Mouse (Mus musculus): ENCODE data around the gene Gls2. TPM values are rescaled to one million over a fixed set of nuclear protein-coding genes. Genes with fewer than 3 reads are reported as not detected.

Gene Gls2
- polyA plus RNA-seq, 1 experiment from 2014 or later, result 1.2 TPM

DNA sequence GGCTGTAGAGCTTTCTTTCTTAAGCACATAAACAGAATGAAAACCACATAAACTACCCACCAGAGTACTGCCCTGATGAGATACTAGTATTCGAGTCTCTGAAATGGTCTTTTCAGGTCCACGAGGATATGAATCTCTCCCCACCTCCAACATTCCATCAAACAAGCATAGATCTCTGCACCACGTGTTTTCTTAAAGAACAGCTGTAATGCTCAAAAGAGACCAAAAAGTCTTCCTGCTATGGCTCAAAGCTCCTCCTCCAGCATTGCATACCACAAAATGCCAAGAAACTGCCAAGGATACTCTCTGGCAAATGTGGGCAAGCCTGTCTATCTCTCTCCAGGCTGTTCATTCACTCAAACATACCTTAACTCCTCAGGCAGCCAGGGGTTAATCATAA is 19.0 kb upstream of the Gls2 start:
- WGBS, result 32% methylated on average over 3 of the region's 3 CpGs
- Histone ChIP-seq H3K9ac (ENCODE audit: low read length) (no peak overlapping the region), H3K9me3 (ENCODE audit: control insufficient read depth, low read length) (no peaks in the 10 kb centered on the region), H3K36me3 (ENCODE audit: control insufficient read depth, insufficient read depth, low read length) (no peaks in the 10 kb centered on the region), H3K27me3 (ENCODE audit: control insufficient read depth, insufficient read depth, low read length) (no peaks in the 10 kb centered on the region), H3K27ac (ENCODE audit: low read depth, low read length) (no peak overlapping the region), H3K4me2 (ENCODE audit: low read depth) (peak overlapping the region; percentile 64), H3K4me1 (ENCODE audit: control insufficient read depth, insufficient read depth, low read length) (peaks cover 12% of the 10 kb centered on the region), H3K4me3 (ENCODE audit: low read depth, low read length) (peak overlapping the region; percentile 52)
- DNase-seq (ENCODE audit: low spot score) (no peak), ATAC-seq (ENCODE audit: insufficient read depth, low FRiP score, low TSS enrichment) (no peak)

- peaks cover 12% of the 10 kb centered on the region for H3K4me1 ChIP-seq (ENCODE audit: control insufficient read depth, insufficient read depth, low read length)
- no peaks in the 10 kb centered on the region for H3K9me3 ChIP-seq (ENCODE audit: control insufficient read depth, low read length)
- H3K4me2 ChIP-seq (ENCODE audit: low read depth), result peak overlapping the region; percentile 64
- H3K4me3 ChIP-seq (ENCODE audit: low read depth, low read length), result peak overlapping the region; percentile 52
- H3K27me3 ChIP-seq (ENCODE audit: control insufficient read depth, insufficient read depth, low read length), result no peaks in the 10 kb centered on the region
- WGBS, result under 1% methylated on average over 17 of the region's 17 CpGs
- peak overlapping the region; percentile 7; the same call in 1 of the 2 replicates for H3K27ac ChIP-seq (ENCODE audit: low read depth, low read length)
- ATAC-seq (ENCODE audit: insufficient read depth, low FRiP score, low TSS enrichment), result peak; percentile 71
- DNase-seq (ENCODE audit: low spot score), result peak; percentile 81
- peak overlapping the region; percentile 61 for H3K9ac ChIP-seq (ENCODE audit: low read length)
- H3K36me3 ChIP-seq (ENCODE audit: control insufficient read depth, insufficient read depth, low read length), result no peaks in the 10 kb centered on the region
These were observed 18.1 kb upstream of the Gls2 start for GRCm38 (mm10) chr10:128175996-128176755.

DNA sequence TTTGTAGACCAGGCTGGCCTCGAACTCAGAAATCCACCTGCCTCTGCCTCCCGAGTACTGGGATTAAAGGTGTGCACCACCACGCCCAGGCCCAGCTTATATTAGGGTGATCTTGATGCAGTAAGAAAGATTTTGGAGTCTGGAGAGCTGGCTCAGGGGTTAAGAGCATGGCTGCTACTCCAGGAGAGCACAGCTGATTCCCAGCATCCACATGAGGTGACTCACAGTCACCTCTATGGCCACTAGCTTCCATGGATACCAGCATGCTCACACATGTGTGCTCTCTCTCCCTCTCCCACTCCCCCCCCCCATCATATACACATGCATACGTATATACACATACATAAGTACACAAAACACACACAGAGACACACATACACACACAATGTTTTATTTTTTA is 16.9 kb upstream of the Gls2 start:
- no peak overlapping the region for H3K4me2 ChIP-seq (ENCODE audit: low read depth)
- WGBS, result 86% methylated on average over 4 of the region's 4 CpGs
- H3K4me1 ChIP-seq (ENCODE audit: control insufficient read depth, insufficient read depth, low read length), result peaks cover 12% of the 10 kb centered on the region
- H3K27me3 ChIP-seq (ENCODE audit: control insufficient read depth, insufficient read depth, low read length), result no peaks in the 10 kb centered on the region
- ATAC-seq (ENCODE audit: insufficient read depth, low FRiP score, low TSS enrichment) (no peak), DNase-seq (ENCODE audit: low spot score) (no peak)
- H3K9ac ChIP-seq (ENCODE audit: low read length), result no peak overlapping the region
- H3K27ac ChIP-seq (ENCODE audit: low read depth, low read length), result no peak overlapping the region
- H3K9me3 ChIP-seq (ENCODE audit: control insufficient read depth, low read length), result no peaks in the 10 kb centered on the region
- H3K4me3 ChIP-seq (ENCODE audit: low read depth, low read length), result no peak overlapping the region
- no peaks in the 10 kb centered on the region for H3K36me3 ChIP-seq (ENCODE audit: control insufficient read depth, insufficient read depth, low read length)

DNA sequence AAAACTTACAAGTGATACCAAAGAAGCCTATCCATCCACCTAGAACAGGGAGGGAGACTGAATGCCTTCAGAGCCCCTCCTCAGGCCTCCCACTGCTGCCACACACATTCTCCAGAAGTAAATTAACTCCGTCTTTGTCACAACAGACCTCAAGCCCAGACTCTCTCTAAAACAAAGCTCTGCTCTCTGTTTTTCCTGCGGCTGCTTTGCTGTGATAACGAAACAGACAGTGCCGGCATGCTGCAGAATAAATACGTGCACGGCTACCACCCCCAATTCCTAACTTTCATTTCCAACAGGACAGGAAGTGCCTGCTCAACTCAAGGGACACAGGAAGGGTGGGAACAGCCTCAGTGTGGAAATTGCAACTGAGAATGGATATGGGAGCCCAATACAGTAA is 14.3 kb upstream of the Gls2 start, which contains the start of gene Rbms2:
Rbms2 (minus strand) TSS at position 309 of the 400 bp plus-strand sequence.
- H3K27ac ChIP-seq (ENCODE audit: low read depth, low read length), result no peak within 1 kb of the TSS
- H3K9me3 ChIP-seq (ENCODE audit: control insufficient read depth, low read length), result no peaks in the 10 kb centered on the region
- H3K4me3 ChIP-seq (ENCODE audit: low read depth, low read length), result no peak within 1 kb of the TSS
- WGBS, result 4% methylated on average over 6 of the region's 6 CpGs
- DNase-seq (ENCODE audit: low spot score) (peak; percentile 25), ATAC-seq (ENCODE audit: insufficient read depth, low FRiP score, low TSS enrichment) (no peak)
- H3K9ac ChIP-seq (ENCODE audit: low read length), result 0 out of 2 replicates have a peak within 1 kb of the TSS, but pooled peaks have one; percentile 14
- no peaks in the 10 kb centered on the region for H3K36me3 ChIP-seq (ENCODE audit: control insufficient read depth, insufficient read depth, low read length)
- peak within 1 kb of the TSS; percentile 17 for H3K4me2 ChIP-seq (ENCODE audit: low read depth)
- peaks cover 9% of the 10 kb centered on the region for H3K4me1 ChIP-seq (ENCODE audit: control insufficient read depth, insufficient read depth, low read length)
- no peaks in the 10 kb centered on the region for H3K27me3 ChIP-seq (ENCODE audit: control insufficient read depth, insufficient read depth, low read length)

DNA sequence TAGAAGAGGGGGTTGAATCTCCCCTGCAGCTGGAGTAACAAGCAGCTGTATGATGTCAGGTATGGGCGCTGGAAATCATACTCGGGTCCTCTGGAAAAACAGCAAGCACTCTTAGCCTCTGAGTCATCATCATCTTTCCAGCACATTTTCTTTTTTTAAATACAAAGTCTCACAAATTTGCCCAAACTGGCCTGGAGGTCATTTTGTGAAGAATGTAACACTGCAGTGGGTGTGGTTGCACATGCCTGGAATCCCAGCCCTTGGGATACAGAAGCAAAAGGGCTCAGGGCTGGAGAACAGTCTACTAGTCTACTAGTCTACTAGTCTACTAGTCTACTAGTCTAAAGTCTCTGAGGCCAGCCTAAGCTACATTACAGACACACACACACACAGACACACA is 10.0 kb upstream of the Gls2 start:
- Histone ChIP-seq H3K27ac (ENCODE audit: low read depth, low read length) (no peak overlapping the region), H3K9ac (ENCODE audit: low read length) (no peak overlapping the region), H3K27me3 (ENCODE audit: control insufficient read depth, insufficient read depth, low read length) (no peaks in the 10 kb centered on the region), H3K36me3 (ENCODE audit: control insufficient read depth, insufficient read depth, low read length) (no peaks in the 10 kb centered on the region), H3K4me1 (ENCODE audit: control insufficient read depth, insufficient read depth, low read length) (peaks cover 6% of the 10 kb centered on the region), H3K9me3 (ENCODE audit: control insufficient read depth, low read length) (no peaks in the 10 kb centered on the region), H3K4me3 (ENCODE audit: low read depth, low read length) (no peak overlapping the region), H3K4me2 (ENCODE audit: low read depth) (no peak overlapping the region)
- WGBS, result 94% methylated on average over 2 of the region's 2 CpGs
- DNase-seq (ENCODE audit: low spot score), result no peak
- no peak for ATAC-seq (ENCODE audit: insufficient read depth, low FRiP score, low TSS enrichment)

GRCm38 (mm10) chr10:128185277-128185940 is 8.8 kb upstream of the Gls2 start:
- Histone ChIP-seq H3K27ac (ENCODE audit: low read depth, low read length) (no peak overlapping the region), H3K9me3 (ENCODE audit: control insufficient read depth, low read length) (no peaks in the 10 kb centered on the region)
- no peak for ATAC-seq (ENCODE audit: insufficient read depth, low FRiP score, low TSS enrichment)

DNA sequence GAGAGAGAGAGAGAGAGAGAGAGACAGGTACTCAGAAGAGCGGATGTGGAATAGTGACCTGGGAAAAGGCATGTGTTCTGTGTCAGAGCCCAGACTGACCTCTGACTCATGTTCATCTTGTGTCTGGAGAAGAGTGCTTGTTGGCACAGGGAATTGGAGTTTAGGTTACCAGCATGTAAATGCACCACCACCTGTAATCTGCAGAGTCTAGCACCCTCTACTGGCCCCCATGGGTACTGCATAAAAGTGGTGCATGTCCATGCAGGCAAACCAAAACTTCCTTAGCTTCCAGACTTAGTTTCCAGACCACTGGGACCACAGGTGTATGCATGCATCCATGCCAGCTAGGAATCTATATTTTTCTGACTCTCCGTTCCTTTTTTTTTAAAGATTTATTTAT is 8.3 kb upstream of the Gls2 start:
- H3K4me3 ChIP-seq (ENCODE audit: low read depth, low read length), result no peak overlapping the region
- 45% methylated on average over 2 of the region's 2 CpGs for WGBS
- H3K9ac ChIP-seq (ENCODE audit: low read length), result no peak overlapping the region
- DNase-seq (ENCODE audit: low spot score), result peak; percentile 85
- no peak overlapping the region for H3K4me2 ChIP-seq (ENCODE audit: low read depth)
- no peaks in the 10 kb centered on the region for H3K9me3 ChIP-seq (ENCODE audit: control insufficient read depth, low read length)
- no peak for ATAC-seq (ENCODE audit: insufficient read depth, low FRiP score, low TSS enrichment)
- H3K36me3 ChIP-seq (ENCODE audit: control insufficient read depth, insufficient read depth, low read length), result no peaks in the 10 kb centered on the region
- no peaks in the 10 kb centered on the region for H3K27me3 ChIP-seq (ENCODE audit: control insufficient read depth, insufficient read depth, low read length)
- H3K4me1 ChIP-seq (ENCODE audit: control insufficient read depth, insufficient read depth, low read length), result no peaks in the 10 kb centered on the region
- no peak overlapping the region for H3K27ac ChIP-seq (ENCODE audit: low read depth, low read length)

More at GRCm38 (mm10) chr10:128185277-128185940, 8.8 kb upstream of the Gls2 start:
- no peaks in the 10 kb centered on the region for H3K27me3 ChIP-seq (ENCODE audit: control insufficient read depth, insufficient read depth, low read length)
- H3K4me2 ChIP-seq (ENCODE audit: low read depth), result no peak overlapping the region
- H3K4me1 ChIP-seq (ENCODE audit: control insufficient read depth, insufficient read depth, low read length), result no peaks in the 10 kb centered on the region
- H3K36me3 ChIP-seq (ENCODE audit: control insufficient read depth, insufficient read depth, low read length), result no peaks in the 10 kb centered on the region
- 78% methylated on average over 6 of the region's 6 CpGs for WGBS
- no peak for DNase-seq (ENCODE audit: low spot score)
- H3K9ac ChIP-seq (ENCODE audit: low read length), result no peak overlapping the region
- no peak overlapping the region for H3K4me3 ChIP-seq (ENCODE audit: low read depth, low read length)

DNA sequence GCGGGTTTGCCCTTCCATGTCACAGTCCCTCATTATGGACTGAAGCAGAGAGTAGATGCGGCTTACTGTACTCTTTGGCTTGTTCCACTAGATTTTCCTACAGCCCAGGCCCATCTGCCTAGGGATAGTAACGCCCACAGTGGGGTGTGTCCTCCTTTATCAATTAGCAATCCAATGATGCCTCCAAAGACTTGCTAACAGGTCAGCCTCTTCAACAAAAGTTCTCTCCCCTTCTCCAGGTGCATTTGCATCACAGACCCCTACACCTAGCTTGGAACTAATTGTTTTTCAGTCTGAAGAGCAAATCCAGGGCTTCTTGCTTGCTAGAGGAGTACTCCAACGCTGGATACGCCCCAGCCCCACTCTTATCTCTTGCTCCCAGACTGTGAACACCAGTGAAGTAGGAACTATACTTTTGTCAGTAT is 7.1 kb upstream of the Gls2 start:
- ATAC-seq (ENCODE audit: insufficient read depth, low FRiP score, low TSS enrichment), result no peak
- Histone ChIP-seq H3K36me3 (ENCODE audit: control insufficient read depth, insufficient read depth, low read length) (no peaks in the 10 kb centered on the region), H3K27ac (ENCODE audit: low read depth, low read length) (no peak overlapping the region), H3K4me1 (ENCODE audit: control insufficient read depth, insufficient read depth, low read length) (no peaks in the 10 kb centered on the region), H3K4me2 (ENCODE audit: low read depth) (no peak overlapping the region), H3K9me3 (ENCODE audit: control insufficient read depth, low read length) (no peaks in the 10 kb centered on the region), H3K27me3 (ENCODE audit: control insufficient read depth, insufficient read depth, low read length) (no peaks in the 10 kb centered on the region), H3K4me3 (ENCODE audit: low read depth, low read length) (no peak overlapping the region), H3K9ac (ENCODE audit: low read length) (no peak overlapping the region)
- DNase-seq (ENCODE audit: low spot score), result no peak
- 67% methylated on average over 5 of the region's 5 CpGs for WGBS

Measured in neural tube, embryonic 11.5 days (tissue).